Mouse (Mus musculus) ovary, adult 10 weeks (tissue): ENCODE data around the gene Il18bp. TPM values are rescaled to one million over a fixed set of nuclear protein-coding genes. Genes with fewer than 3 reads are reported as not detected.

Source experiments
- polyA plus RNA-seq: library from polyadenylated mRNA; stranded (reverse); fragments of 350-450 nt; fragmentation: Illumina TruSeq; extraction: RNeasy Lipid Tissue Mini Kit (QIAGEN cat#74804); gene quantifications from one replicate; pipeline ENCODE4 v1.2.3, GENCODE M21; 2014

The Il18bp gene
- 12.7 TPM for polyA plus RNA-seq

DNA sequence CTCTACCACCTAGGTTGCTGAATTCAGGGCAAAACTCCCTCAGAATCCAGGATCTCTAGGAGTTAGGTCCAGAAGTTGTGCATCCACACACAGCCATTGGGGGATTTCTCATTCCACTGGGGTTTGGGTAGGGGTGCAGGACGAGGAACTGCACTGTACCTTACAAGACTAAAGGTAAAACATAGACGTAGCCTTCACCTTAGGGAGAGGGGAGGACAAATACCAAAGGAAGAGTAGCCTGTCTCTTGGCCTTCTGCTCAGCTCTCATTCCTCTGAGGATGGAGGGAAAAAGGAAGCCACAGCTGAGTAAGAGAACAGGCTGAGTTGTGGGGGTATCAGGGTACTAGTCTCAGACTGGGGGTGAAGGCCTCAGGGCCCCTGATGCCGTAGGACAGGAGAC, at the start of gene Il18bp:
TSS of gene Il18bp (minus strand) at position 101 of the 400 bp plus-strand sequence.

GRCm38 (mm10) chr7:102065046-102065891, 46.8 kb upstream of the Il18bp start, which contains the start of the genes Rnf121, Xndc1 and Xntrpc:
Gene Rnf121, minus strand, starts transcription at chr7:102065469.
Gene Xndc1, plus strand, starts transcription at chr7:102065511.
Gene Xntrpc, plus strand, starts transcription at chr7:102065713.

Other genes starting within 250 kb of the Il18bp start
- gene Phox2a, start 200.4 kb downstream of the Il18bp start, polyA plus RNA-seq = not detected
- 43.3 TPM for gene Inppl1, start 180.5 kb downstream of the Il18bp start, polyA plus RNA-seq
- gene Folr2, start 161.5 kb downstream of the Il18bp start, polyA plus RNA-seq = not detected
- gene Anapc15, start 155.0 kb downstream of the Il18bp start, polyA plus RNA-seq = 8.1 TPM
- 12.2 TPM for gene Folr1, start 147.9 kb downstream of the Il18bp start, polyA plus RNA-seq
- gene Lamtor1, start 112.8 kb downstream of the Il18bp start, polyA plus RNA-seq = 8.6 TPM
- not detected for gene Tomt, start 112.3 kb downstream of the Il18bp start, polyA plus RNA-seq
- gene Lrrc51, start 84.8 kb downstream of the Il18bp start, polyA plus RNA-seq = 3.6 TPM
- gene Numa1, start 84.6 kb downstream of the Il18bp start, polyA plus RNA-seq = 125 TPM
- gene Rnf121, start 46.8 kb upstream of the Il18bp start, polyA plus RNA-seq = 10.1 TPM
- gene Xndc1, start 46.8 kb upstream of the Il18bp start, polyA plus RNA-seq = 14.4 TPM
- not detected for gene Xntrpc, start 47.0 kb upstream of the Il18bp start, polyA plus RNA-seq
- gene Trpc2, start 64.4 kb upstream of the Il18bp start, polyA plus RNA-seq = not detected
- not detected for gene Art1, start 83.1 kb upstream of the Il18bp start, polyA plus RNA-seq
- gene Art5, start 90.8 kb upstream of the Il18bp start, polyA plus RNA-seq = not detected
- gene Chrna10, start 98.1 kb upstream of the Il18bp start, polyA plus RNA-seq = not detected
- gene Nup98, start 191.5 kb upstream of the Il18bp start, polyA plus RNA-seq = 76.1 TPM
- gene Pgap2, start 191.5 kb upstream of the Il18bp start, polyA plus RNA-seq = 71.1 TPM
- 3.9 TPM for gene Rhog, start 237.4 kb upstream of the Il18bp start, polyA plus RNA-seq
- gene Stim1, start 249.1 kb upstream of the Il18bp start, polyA plus RNA-seq = 10.8 TPM